Mouse (Mus musculus): ENCODE measurements around the gene Vangl1.

GRCm38 (mm10) chr3:102252927-102253326 lies 48.4 kb upstream of the Vangl1 start:
- TF ChIP-seq HCFC1 (IDR thresholded peaks at IDR 0.05; ENCODE audit: low read depth, low read length) (no peak), MAZ (IDR thresholded peaks at IDR 0.05; ENCODE audit: low read depth, low read length) (no peak), MEF2A (IDR thresholded peaks at IDR 0.05; ENCODE audit: borderline replicate concordance, low read depth, low read length) (no peak), CHD2 (IDR thresholded peaks at IDR 0.05; ENCODE audit: low read length) (no peak), CTCF (conservative IDR thresholded peaks at IDR 0.05 in 1 of 2, IDR thresholded peaks at IDR 0.05 in 1 of 2; ENCODE audit: low read depth in 2 of 2, low read length in 2 of 2) (no peak), IRF4 (IDR thresholded peaks at IDR 0.05; ENCODE audit: low read depth, low read length) (no peak), ZC3H11A (IDR thresholded peaks at IDR 0.05; ENCODE audit: low read depth, low read length) (no peak), NRF1 (IDR thresholded peaks at IDR 0.05; ENCODE audit: low read depth, low read length) (no peak), UBTF (IDR thresholded peaks at IDR 0.05; ENCODE audit: low read depth, low read length) (no peak), MAX (IDR thresholded peaks at IDR 0.05; ENCODE audit: low read length) (no peak), GABPA (IDR thresholded peaks at IDR 0.05; ENCODE audit: insufficient replicate concordance, low read depth, low read length) (no peak)

Data from CH12.LX (cell line).